Mouse (Mus musculus): ENCODE results near the gene Bcl6. TPM values are rescaled to one million over a fixed set of nuclear protein-coding genes. Genes with fewer than 3 reads are reported as not detected.

Gene Bcl6
- polyA plus RNA-seq, 1 experiment from 2014 or later = 0.11 TPM

DNA sequence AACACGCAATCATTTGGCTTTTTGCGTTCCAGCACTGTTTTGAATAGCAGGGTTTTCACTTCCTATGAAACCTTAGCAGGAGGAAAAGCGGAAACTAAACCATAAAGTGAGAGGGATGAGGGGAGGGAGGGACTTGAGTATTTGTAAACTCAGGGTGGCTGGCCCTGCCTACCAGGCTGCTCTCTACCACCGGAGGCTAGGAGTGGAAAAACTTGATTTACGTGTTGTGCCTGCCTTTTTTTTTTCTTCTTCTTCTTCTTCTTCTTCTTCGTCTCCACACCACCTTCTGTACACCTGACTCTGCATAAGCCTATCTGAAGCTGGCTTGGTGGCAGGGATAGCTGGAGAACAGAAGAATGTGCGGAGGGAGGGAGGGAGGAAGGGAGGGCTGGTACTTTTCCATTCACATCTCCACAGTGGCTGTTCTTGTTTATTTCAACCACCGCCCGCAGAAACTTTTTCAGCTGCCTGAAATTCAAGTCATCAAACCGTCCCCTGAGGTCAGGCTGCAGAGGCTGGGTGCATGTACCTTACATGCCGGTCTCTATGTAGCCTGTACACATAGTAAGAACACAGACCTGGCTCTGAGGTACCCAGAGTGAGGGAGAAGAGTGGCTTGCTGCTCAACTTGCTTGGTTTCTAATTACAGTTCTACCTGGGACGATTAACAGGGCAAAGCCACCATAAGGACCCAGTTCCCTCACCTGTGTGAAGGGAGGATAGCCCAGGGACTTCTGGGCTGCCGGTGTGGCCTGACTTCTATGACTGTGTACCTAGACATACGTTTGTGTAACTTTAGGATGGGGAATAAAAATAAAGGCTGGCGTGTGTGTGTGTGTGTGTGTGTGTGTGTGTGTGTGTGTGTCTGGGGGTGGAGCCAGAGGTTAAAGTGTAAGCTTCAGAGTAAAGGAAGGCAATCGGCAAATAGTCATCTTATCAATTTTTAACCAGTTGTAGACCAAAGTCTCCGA is 5.0 kb upstream of the Bcl6 start:
- Histone ChIP-seq H3K9me3 (ENCODE audit: control insufficient read depth, low read length) (no peaks in the 10 kb centered on the region), H3K4me1 (ENCODE audit: control insufficient read depth, insufficient read depth, low read length) (peaks cover 5% of the 10 kb centered on the region; the same call in 1 of the 2 replicates), H3K4me3 (ENCODE audit: low read depth, low read length) (no peak overlapping the region), H3K27me3 (ENCODE audit: control insufficient read depth, insufficient read depth, low read length) (peaks cover 3% of the 10 kb centered on the region; the same call in 1 of the 2 replicates), H3K4me2 (no peak overlapping the region), H3K36me3 (ENCODE audit: control insufficient read depth, insufficient read depth, low read length) (no peaks in the 10 kb centered on the region), H3K27ac (ENCODE audit: low read depth, low read length) (no peak overlapping the region), H3K9ac (ENCODE audit: low read length) (no peak overlapping the region)
- ATAC-seq (ENCODE audit: low FRiP score) (no peak), DNase-seq (ENCODE audit: low spot score, missing footprints) (no peak)
- 62% methylated on average over 17 of the region's 17 CpGs for WGBS

GRCm38 (mm10) chr16:23991846-23992580 is 3.4 kb upstream of the Bcl6 start:
- Histone ChIP-seq H3K4me2 (no peak overlapping the region), H3K27me3 (ENCODE audit: control insufficient read depth, insufficient read depth, low read length) (peaks cover 4% of the 10 kb centered on the region; the same call in 1 of the 2 replicates), H3K27ac (ENCODE audit: low read depth, low read length) (no peak overlapping the region), H3K9me3 (ENCODE audit: control insufficient read depth, low read length) (no peaks in the 10 kb centered on the region), H3K4me1 (ENCODE audit: control insufficient read depth, insufficient read depth, low read length) (peaks cover 8% of the 10 kb centered on the region), H3K36me3 (ENCODE audit: control insufficient read depth, insufficient read depth, low read length) (no peaks in the 10 kb centered on the region), H3K4me3 (ENCODE audit: low read depth, low read length) (no peak overlapping the region), H3K9ac (ENCODE audit: low read length) (no peak overlapping the region)
- no peak for DNase-seq (ENCODE audit: low spot score, missing footprints)
- no peak for ATAC-seq (ENCODE audit: low FRiP score)
- WGBS = 86% methylated on average over 14 of the region's 14 CpGs

DNA sequence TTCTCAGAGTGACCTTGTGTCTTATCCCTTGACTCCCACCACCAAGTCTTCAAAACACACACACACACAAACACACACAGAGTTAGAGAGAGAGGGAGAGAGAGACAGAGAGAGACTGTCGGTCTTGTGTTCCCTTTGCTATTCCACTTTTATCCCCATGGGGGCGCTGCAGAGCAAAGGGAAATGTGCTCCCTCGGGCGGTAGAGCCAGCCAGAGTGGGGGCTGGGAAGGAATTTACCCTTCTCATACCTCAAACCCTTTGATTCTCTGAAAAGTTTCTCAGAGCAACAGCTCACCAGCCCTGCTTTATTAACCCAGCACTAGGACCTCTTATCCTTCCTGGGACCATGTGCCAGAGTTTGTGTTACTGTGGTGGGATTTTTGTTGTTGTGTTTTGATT is 2.5 kb upstream of the Bcl6 start:
- DNase-seq (ENCODE audit: low spot score, missing footprints) (peak; percentile 98), ATAC-seq (ENCODE audit: low FRiP score) (0 out of 2 replicates have a peak, but pooled peaks have one; percentile 10)
- Histone ChIP-seq H3K9me3 (ENCODE audit: control insufficient read depth, low read length) (no peaks in the 10 kb centered on the region), H3K4me1 (ENCODE audit: control insufficient read depth, insufficient read depth, low read length) (peaks cover 10% of the 10 kb centered on the region), H3K36me3 (ENCODE audit: control insufficient read depth, insufficient read depth, low read length) (no peaks in the 10 kb centered on the region), H3K9ac (ENCODE audit: low read length) (no peak overlapping the region), H3K27me3 (ENCODE audit: control insufficient read depth, insufficient read depth, low read length) (peaks cover 9% of the 10 kb centered on the region; the same call in 1 of the 2 replicates), H3K27ac (ENCODE audit: low read depth, low read length) (no peak overlapping the region), H3K4me2 (no peak overlapping the region), H3K4me3 (ENCODE audit: low read depth, low read length) (no peak overlapping the region)
- 2% methylated on average over 4 of the region's 4 CpGs for WGBS

GRCm38 (mm10) chr16:23990161-23990970 is 1.7 kb upstream of the Bcl6 start:
- Histone ChIP-seq H3K4me3 (ENCODE audit: low read depth, low read length) (peak overlapping the region; percentile 52), H3K4me2 (peak overlapping the region; percentile 82), H3K4me1 (ENCODE audit: control insufficient read depth, insufficient read depth, low read length) (peaks cover 10% of the 10 kb centered on the region), H3K27ac (ENCODE audit: low read depth, low read length) (no peak overlapping the region), H3K36me3 (ENCODE audit: control insufficient read depth, insufficient read depth, low read length) (no peaks in the 10 kb centered on the region), H3K9me3 (ENCODE audit: control insufficient read depth, low read length) (no peaks in the 10 kb centered on the region), H3K27me3 (ENCODE audit: control insufficient read depth, insufficient read depth, low read length) (peaks cover 13% of the 10 kb centered on the region; the same call in 1 of the 2 replicates), H3K9ac (ENCODE audit: low read length) (peak overlapping the region; percentile 78; the same call in 1 of the 2 replicates)
- DNase-seq (ENCODE audit: low spot score, missing footprints) = peak; percentile 86
- no peak for ATAC-seq (ENCODE audit: low FRiP score)
- 24% methylated on average over 11 of the region's 11 CpGs for WGBS

DNA sequence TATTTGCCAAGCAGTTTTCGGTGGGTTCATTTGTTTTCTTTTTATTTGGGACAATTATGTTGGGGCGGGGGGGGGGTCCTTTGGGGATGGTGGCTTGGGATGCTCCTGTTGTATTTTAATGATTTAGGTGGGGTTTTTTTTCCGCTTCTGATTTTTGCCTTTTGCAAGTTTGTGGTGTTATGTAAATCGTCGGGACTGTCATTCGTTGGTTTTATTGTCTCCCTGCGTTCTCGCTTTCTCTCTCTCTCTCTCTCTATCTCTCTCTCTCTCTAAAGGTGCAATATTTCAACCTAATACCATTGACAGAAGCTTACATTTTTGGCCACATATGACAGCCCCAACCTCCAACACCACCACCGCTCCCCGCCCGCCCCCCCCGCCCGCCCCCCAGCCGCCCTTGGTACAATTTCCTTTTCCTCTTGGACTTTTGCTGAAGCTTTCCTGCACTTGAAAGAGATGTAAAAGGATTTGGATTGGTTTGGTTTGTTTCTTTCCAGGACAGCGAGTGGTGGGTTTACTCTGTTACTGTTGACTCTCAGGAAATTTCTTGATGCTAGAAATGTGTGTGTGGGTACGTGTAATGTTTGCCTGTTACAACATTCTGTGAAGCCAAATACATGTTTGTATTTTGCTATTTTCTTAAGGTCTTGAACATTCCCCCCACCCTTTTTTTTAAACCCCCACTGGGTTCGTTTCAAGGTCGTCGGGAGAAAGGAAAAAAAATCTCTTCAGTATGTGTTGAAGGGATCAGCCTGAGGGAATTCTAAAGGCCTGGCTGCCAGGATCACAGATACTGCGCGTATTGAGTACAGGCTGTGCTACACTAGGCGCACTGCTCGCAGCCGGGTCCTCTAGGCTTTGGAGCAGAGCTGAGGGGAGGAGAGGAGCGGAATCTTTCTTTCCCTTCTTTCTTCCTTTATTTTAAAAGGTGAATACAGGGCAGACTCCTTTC is 833 bp upstream of the Bcl6 start:
- DNase-seq (ENCODE audit: low spot score, missing footprints) = peak; percentile 92
- H3K27ac ChIP-seq (ENCODE audit: low read depth, low read length) = peak overlapping the region; percentile 94; the same call in 1 of the 2 replicates
- ATAC-seq (ENCODE audit: low FRiP score) = peak; percentile 45

DNA sequence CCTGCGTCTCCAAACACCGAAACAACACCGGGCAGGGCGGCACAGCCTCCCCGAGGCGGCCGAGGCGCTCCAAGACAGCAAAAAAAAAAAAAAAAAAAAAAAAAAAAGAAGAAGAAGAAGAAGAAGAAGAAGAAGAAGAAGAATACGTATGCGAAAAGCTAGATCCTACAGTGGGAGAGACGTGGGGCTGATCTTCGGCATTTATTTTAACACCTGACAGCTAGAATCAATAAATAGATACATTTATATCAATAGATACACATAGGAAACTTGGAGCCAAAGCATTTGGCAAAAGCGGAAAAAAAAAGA is 541 bp downstream of the Bcl6 start:
- Histone ChIP-seq H3K9me3 (ENCODE audit: control insufficient read depth, low read length) (no peaks in the 10 kb centered on the region), H3K4me2 (peak overlapping the region; percentile 82), H3K27ac (ENCODE audit: low read depth, low read length) (peak overlapping the region; percentile 94), H3K36me3 (ENCODE audit: control insufficient read depth, insufficient read depth, low read length) (no peaks in the 10 kb centered on the region), H3K9ac (ENCODE audit: low read length) (peak overlapping the region; percentile 78), H3K4me1 (ENCODE audit: control insufficient read depth, insufficient read depth, low read length) (peaks cover 20% of the 10 kb centered on the region), H3K4me3 (ENCODE audit: low read depth, low read length) (peak overlapping the region; percentile 52), H3K27me3 (ENCODE audit: control insufficient read depth, insufficient read depth, low read length) (peaks cover 26% of the 10 kb centered on the region)
- under 1% methylated on average over 13 of the region's 13 CpGs for WGBS
- peak; percentile 94 for DNase-seq (ENCODE audit: low spot score, missing footprints)
- ATAC-seq (ENCODE audit: low FRiP score) = no peak

More for the DNA sequence above, 833 bp upstream of the Bcl6 start:
- peaks cover 20% of the 10 kb centered on the region for H3K27me3 ChIP-seq (ENCODE audit: control insufficient read depth, insufficient read depth, low read length)
- no peaks in the 10 kb centered on the region for H3K9me3 ChIP-seq (ENCODE audit: control insufficient read depth, low read length)
- H3K4me2 ChIP-seq = peak overlapping the region; percentile 82
- peaks cover 17% of the 10 kb centered on the region for H3K4me1 ChIP-seq (ENCODE audit: control insufficient read depth, insufficient read depth, low read length)
- H3K36me3 ChIP-seq (ENCODE audit: control insufficient read depth, insufficient read depth, low read length) = no peaks in the 10 kb centered on the region
- peak overlapping the region; percentile 78 for H3K9ac ChIP-seq (ENCODE audit: low read length)
- under 1% methylated on average over 25 of the region's 25 CpGs for WGBS
- peak overlapping the region; percentile 52 for H3K4me3 ChIP-seq (ENCODE audit: low read depth, low read length)

DNA sequence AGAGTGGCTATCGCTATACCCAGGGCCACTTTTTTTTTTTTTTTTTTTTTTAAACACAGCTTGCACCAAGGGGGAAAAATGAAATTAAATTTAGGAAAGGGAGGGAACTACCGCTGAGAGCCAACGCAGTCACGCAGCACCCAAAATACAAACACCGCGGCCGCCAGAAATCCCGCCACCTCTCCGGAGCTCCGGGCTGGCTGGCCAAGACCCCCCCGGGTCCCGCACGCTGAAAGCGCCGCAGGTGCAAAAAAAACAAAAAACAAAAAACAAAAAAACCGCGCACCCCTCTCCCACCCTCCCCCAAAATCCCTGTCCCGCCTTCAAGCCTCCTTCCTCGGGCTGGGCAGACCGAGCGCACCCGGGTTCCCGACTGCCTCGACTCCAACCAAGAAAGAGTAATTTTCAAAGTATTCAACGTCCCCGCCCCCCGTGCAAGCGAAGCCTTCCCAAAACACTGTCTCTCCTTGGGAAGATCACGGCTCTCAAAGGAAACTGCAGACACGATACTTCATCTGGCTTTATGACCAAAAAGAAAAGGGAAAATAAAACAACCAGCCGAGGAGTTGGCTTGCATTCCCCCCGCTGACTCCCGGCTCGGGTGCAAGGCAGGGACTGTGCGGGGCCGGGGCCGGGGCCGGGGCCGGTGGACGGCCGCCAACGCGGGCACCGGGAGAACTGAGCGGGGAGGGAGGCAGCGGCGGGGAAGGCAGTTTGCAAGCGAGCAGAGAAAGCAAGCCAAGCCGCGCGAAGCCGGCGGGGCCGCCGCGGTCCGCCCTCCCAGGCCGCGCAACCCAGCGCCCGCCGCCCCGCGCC is 1.1 kb downstream of the Bcl6 start:
- DNase-seq (ENCODE audit: low spot score, missing footprints) (peak; percentile 97), ATAC-seq (ENCODE audit: low FRiP score) (0 out of 2 replicates have a peak, but pooled peaks have one; percentile 12)
- Histone ChIP-seq H3K4me1 (ENCODE audit: control insufficient read depth, insufficient read depth, low read length) (peaks cover 20% of the 10 kb centered on the region), H3K36me3 (ENCODE audit: control insufficient read depth, insufficient read depth, low read length) (no peaks in the 10 kb centered on the region), H3K4me3 (ENCODE audit: low read depth, low read length) (peak overlapping the region; percentile 52), H3K9ac (ENCODE audit: low read length) (peak overlapping the region; percentile 69), H3K4me2 (peak overlapping the region; percentile 82), H3K27me3 (ENCODE audit: control insufficient read depth, insufficient read depth, low read length) (peaks cover 26% of the 10 kb centered on the region), H3K27ac (ENCODE audit: low read depth, low read length) (0 out of 2 replicates have a peak overlapping the region, but pooled peaks have one; percentile 7), H3K9me3 (ENCODE audit: control insufficient read depth, low read length) (no peaks in the 10 kb centered on the region)
- WGBS = under 1% methylated on average over 52 of the region's 64 CpGs
